Mouse (Mus musculus) left cerebral cortex, adult 11 months (tissue): ENCODE data around the gene Glo1.

Experiments
- DNase-seq: peaks from one replicate; pipeline ENCODE4 v3.0.0; 2022; ENCODE audit warnings: low spot score

Gene Glo1

DNA sequence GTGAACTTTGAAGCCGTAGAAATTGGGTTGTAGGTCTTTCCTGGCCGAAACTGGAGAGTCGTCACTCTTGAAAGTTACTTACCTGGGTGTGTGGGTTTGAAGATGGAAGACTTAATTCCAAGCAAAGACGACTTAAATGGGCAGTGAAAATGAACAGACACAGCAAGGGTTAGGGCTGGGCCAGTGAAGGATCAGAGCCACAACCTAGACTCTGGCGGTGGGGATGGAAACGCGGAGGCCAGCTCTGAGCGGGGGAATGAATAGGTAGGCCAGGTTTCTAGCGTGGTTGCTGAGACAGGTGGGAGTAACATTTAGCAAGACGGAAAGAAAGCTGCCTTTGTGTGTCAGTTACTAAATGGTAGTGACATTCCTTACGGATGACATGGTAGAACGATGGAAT, 49.7 kb downstream of the Glo1 start:
- DNase-seq: no peak

- peak; percentile 93 for DNase-seq
Measured at GRCm38 (mm10) chr17:30575941-30576773, 50.5 kb downstream of the Glo1 start, which contains the start of gene Btbd9. TSS of gene Btbd9 (minus strand) at chr17:30576488.

DNA sequence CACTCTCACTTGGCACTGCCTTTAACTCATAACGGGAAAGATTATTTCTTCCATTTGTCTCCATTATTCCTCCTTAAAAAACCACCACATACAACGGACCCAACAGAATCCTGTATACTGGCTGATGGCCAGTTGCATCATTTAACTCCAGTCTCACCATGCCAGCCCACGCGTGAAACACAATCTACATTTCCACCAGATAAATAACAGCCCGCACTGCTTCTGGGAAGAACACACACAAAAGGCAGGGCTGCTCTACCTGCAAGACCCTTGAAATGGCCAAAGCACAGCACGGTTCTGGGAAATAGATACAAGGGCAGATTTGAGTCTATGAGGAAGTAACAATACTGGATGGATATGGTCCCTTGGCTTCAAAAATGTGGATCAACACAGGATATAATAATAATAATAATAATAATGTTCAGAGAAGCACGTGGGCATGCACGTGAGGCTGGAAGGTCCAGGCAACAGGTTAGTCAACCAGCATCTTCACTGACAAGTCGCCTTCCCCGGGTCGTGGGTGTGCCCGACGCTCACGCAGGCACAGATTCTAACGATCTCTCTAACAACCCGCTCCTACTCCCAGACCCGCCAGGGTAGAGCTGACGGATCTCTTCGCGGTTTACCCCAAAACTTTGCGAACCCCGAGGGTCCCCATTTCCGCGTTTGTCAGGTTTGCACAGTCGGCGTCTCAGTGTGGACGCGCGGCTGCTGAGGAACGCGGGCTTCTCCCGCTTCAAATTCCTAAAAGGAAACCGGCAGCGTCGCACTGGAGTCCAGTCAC, 51.4 kb downstream of the Glo1 start:
- DNase-seq: no peak

GRCm38 (mm10) chr17:30574783-30575075, 51.9 kb downstream of the Glo1 start:
- no peak for DNase-seq

DNA sequence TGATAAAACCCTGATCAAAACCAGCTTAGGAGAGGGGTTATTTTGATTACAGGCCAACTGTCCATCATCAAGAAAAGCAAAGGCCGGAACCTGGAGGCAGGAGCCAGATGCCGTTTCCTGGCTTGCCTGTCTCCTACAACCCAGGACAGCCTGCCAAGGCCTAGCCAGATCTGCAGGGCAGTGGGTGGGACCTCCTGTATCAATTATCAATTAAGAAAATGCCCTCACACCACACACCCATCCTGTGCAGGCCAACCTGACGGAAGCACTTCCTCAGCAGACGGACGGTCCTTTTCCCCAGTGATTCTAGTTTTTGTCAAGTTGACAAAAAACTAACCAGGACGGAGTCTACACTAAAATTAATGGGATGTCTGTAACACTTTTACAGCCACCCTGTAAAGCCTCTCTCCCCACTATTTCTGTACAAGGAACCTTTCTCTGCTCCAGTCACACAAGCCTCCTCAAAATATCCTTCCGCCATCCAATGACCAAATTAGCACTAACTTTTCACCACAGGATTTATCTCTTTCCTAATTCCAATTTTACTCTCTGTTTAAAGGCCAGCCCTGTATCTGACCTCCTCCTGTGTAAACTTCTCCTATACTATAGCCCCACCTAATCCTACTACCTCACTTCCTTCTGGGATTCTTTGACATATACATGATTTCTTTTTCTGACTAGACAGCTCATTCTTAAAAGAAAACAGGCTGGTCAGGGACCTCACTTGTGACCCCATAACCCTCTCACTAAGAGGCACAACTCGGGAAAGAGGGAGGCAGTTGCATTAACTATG, 52.5 kb downstream of the Glo1 start:
- DNase-seq: no peak

DNA sequence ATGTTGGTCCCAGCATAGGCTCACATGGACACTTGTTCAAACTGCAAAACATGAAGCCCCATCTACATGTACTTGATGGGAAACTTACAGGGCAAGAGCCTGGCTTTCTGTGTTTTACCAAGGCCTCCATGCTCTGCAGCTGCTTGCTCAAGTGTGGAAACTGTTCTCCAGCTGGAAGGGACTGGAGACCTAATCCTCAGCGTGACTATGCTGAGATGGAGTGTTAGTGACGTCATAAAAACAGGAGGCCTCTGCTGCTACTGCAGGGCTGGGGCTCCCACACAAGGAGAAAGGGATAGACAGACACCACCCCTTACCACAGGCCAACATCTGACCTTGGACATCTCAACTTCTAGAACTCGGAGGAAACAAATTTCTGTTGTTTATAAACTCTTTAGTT, 55.7 kb downstream of the Glo1 start:
- no peak for DNase-seq

GRCm38 (mm10) chr17:30570173-30570572, 56.5 kb downstream of the Glo1 start:
- no peak for DNase-seq

DNA sequence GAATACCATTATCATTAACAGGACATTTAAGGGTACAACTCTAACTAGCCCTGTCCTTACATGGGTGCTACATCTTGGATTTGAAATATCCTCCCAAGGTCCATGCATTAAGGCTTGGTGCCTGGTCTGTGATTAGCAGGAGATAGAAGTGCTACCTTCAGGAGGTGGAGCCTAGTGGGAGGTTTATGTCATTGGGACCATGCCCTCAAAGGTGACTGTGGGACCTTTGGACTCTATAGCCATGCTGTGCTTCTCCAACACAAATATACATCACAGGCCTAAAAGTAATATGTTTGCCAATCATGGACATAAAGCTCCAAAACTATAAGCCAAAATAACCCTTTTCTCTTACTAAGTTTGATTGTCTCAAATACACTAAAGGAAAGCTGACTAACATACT, 58.2 kb downstream of the Glo1 start:
- DNase-seq: no peak

GRCm38 (mm10) chr17:30564971-30565370, 61.7 kb downstream of the Glo1 start:
- no peak for DNase-seq

DNA sequence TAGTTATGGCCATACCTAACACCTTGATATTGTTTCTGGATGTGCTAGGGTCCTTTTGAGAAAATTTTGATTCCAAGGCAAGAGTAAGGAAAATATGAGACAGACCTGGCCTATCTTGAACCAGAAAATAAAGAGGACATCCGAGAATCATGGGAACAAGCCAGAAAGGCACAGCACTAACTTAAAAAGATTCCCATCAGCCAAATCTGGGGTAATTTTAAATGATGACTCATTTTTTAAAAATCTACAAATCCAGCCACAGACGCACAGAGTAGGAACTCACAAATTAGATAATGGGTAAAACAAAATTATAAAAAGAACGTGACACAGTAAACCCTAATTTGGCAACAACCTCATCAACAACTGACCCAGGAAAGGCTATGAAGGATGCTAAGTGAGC, 62.3 kb downstream of the Glo1 start:
- DNase-seq: no peak

- no peak for DNase-seq
Measured at GRCm38 (mm10) chr17:30563484-30564075, 63.1 kb downstream of the Glo1 start.

- no peak for DNase-seq
Measured at GRCm38 (mm10) chr17:30562770-30563169, 63.9 kb downstream of the Glo1 start.

DNA sequence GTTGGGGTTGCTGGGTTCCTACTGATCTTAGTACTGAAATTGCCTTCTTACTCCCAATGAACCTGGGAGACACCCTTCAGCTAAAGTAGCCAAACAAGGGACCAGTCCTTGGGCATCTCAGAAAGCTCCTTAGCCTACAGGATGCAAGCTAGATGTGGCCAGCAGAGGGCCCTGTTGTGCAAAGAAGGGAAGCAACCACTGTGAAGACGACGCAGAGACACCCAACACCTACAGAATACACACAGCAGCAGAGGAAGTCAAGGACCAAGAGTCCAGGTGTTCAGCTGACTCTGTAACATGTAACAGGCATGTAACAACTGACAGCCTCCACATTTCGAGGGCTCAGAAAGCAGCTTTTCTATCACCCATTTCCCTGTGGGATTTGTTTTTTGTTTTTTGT, 67.1 kb downstream of the Glo1 start:
- no peak for DNase-seq

DNA sequence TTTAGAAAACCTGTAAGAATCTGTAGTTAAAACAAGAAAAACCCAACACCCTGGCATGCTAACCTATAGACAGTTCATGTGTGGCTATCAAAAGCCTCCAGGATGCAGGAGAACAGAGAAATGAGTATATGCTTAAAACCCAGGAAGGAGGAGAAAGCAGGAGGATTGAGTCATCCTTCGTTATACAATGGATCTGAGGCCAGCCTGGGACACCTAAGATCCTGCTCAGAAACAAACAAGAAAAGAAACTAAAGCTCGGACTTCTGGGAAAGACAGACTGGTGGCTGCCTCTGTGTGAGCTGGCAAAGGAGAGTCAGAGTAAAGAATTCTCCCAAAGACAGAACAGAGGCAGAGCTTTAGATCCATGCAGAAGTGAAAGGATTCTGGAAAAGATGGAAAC, 68.0 kb downstream of the Glo1 start:
- no peak for DNase-seq

GRCm38 (mm10) chr17:30556512-30556911, 70.2 kb downstream of the Glo1 start:
- no peak for DNase-seq

DNA sequence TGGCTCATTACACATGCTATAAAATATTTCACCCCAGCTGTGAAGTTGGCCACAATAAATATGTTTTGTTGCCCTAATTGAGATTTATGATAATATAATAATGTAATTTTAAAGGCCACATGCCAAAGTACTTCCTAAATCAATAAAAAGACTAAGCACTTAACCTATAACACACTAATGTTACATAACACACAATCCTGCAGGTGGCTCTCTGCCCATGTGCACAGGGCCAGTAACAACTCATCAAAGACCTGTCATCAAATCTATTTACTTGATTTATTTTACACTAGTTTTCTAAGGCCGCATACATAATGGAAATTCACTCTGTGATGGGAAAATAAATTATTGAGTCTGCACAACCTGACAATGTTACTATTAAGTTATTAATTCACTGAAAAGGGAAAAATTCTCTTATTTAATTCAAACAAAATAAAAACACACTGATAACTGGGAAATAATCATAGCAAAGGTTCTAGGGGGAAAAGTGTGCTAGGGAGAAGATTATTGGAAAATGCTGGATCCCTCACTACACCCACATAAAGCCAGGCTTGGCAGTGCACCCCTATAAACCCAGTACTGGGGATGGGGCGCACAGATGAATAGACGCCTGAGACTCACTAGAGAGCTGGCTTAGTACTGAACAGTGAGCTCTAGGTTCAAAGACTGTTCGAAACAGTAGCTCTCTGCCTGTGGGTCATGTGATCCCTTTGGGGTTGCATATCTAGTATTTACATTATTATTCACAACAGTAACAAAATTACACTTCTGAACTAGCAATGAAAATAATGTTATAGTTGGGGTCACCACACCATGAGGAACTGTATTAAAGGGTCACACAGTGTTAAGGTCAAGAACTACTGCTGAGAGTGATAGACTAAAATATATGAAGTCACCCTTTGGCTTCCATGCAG, 73.4 kb downstream of the Glo1 start:
- no peak for DNase-seq

DNA sequence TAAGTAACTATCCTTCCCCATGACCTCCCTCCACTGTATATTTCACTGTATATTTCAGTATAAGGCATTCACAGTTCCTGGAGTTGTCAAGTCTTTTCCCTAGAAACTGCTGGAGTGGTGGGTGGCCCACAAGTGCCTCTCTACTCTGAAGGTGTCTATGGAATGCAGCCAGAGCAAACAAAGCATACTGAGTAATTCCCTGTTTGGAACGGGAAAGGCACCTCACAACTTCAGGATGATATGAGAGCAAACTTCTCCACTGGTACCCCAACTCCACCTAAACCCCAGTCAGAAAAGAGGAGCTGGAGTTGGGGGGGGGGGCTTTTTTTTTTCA, 75.9 kb downstream of the Glo1 start:
- peak; percentile 47 for DNase-seq

GRCm38 (mm10) chr17:30549899-30550773, 76.5 kb downstream of the Glo1 start:
- no peak for DNase-seq

DNA sequence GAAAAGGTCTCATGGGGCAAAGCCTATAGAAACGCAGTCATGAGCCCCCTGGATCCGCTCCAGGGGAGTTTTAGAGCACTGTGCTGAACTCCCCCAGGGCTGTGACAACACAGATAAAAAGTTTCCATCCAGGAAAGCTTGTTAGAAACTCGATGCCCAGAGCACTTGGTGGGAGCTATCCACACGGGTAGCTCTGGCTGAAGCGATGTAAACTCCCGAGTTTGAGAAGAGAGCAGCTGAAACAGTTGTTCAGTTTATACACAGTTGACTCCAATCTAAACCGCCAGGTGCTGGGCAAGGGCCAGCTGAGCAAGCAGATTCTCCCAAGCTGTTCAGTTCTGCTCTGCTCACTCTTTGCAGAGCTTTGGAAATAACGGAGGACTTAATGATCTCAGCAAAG, 87.6 kb downstream of the Glo1 start:
- DNase-seq: no peak

- no peak for DNase-seq
Measured at GRCm38 (mm10) chr17:30536651-30537050, 90.0 kb downstream of the Glo1 start.
